Mouse (Mus musculus) G1E (cell line): Measurements from ENCODE around the gene Fshr.

Source experiments
- CTCF ChIP-seq: IDR thresholded peaks from 2 replicates; pipeline ENCODE4 v1.5.1; 2012; ENCODE audit warnings: low read depth, low read length, inconsistent platforms, mixed read lengths
- GATA1 ChIP-seq: IDR thresholded peaks from 2 replicates; pipeline ENCODE4 v1.6.1; 2012; ENCODE audit warnings: borderline replicate concordance, low read length, inconsistent platforms, mixed read lengths
- POLR2AphosphoS5 ChIP-seq: IDR thresholded peaks from 2 replicates; pipeline ENCODE4 v1.6.1; 2012; ENCODE audit warnings: low read depth, low read length, inconsistent platforms; ENCODE audit not compliant: insufficient replicate concordance
- TAL1 ChIP-seq: conservative IDR thresholded peaks from 2 replicates; pipeline ENCODE4 v1.6.1; 2012; ENCODE audit warnings: low read depth, low read length, inconsistent platforms, mixed read lengths

GRCm38 (mm10) chr17:89173545-89173944, 26.9 kb downstream of the Fshr start:
- TF ChIP-seq CTCF (no peak), GATA1 (no peak), TAL1 (no peak), POLR2AphosphoS5 (no peak)
